18 mouse cellular contexts compared by ENCODE assay signal in genomic region chr15:37124299-37124698, GRCm38 (mm10).
DNase-seq lines count a peak whose midpoint lies in the region; ATAC-seq and TF ChIP-seq lines count a peak whose summit lies in the region.
"Had no signal": no experiment of that assay in that cellular context is flagged by ENCODE, and none has a peak within 500 bp of the region (broad histone marks: within the 10 kb centered on the region; RNA-seq: fewer than 3 reads in every experiment).

No protein-coding gene starts in this region.

- ATAC-seq in frontal cortex, adult (ENCODE audit: low TSS enrichment), result peak; percentile 89
- ATAC-seq in intestine, postnatal 0 days, result no peak
- ATAC-seq: forebrain, embryonic 15.5 days had no signal

- H3K9me3 ChIP-seq in CH12.LX (replicated peaks; ENCODE audit: low read length), result no peaks in the 10 kb centered on the region
- H3K9me3 ChIP-seq in intestine, postnatal 0 days (ENCODE audit: control insufficient read depth), result no peaks in the 10 kb centered on the region
- H3K9me3 ChIP-seq: embryonic facial prominence, embryonic 10.5 days; forebrain, embryonic 15.5 days; limb, embryonic 13.5 days; midbrain, embryonic 10.5 days; neural tube, embryonic 15.5 days had no signal

- H3K4me3 ChIP-seq in kidney, adult 2 months (ENCODE audit: insufficient read depth, low read depth, low read length), result no peak overlapping the region
- no peak overlapping the region for H3K4me3 ChIP-seq in CH12.LX (replicated peaks in 1 of 3; ENCODE audit: low read depth in 2 of 3, low read length in 2 of 3, poor library complexity in 1 of 3)
- H3K4me3 ChIP-seq in intestine, postnatal 0 days (ENCODE audit: low read depth, low read length), result no peak overlapping the region
- H3K4me3 ChIP-seq: embryonic facial prominence, embryonic 10.5 days; erythroblast, embryonic 14.5 days; forebrain, embryonic 15.5 days; limb, embryonic 13.5 days; midbrain, embryonic 10.5 days; neural tube, embryonic 15.5 days had no signal

- dilution Hi-C loops in CH12.LX (cut with MboI; ENCODE audit: extremely low pct_ligation_motif_present, extremely low pct_unique_long_range_greater_than_20kb, low sequenced_read_pairs), result no loop called here

- no peak for TF ChIP-seq POLR2A in kidney, adult 2 months (IDR thresholded peaks at IDR 0.05; ENCODE audit: low read depth, low read length)
- no peak for TF ChIP-seq POLR2A in CH12.LX (IDR thresholded peaks at IDR 0.05; ENCODE audit: low read depth, low read length)

- H3K27ac ChIP-seq in kidney, adult 2 months (ENCODE audit: insufficient read depth, low read depth, low read length), result no peak overlapping the region
- H3K27ac ChIP-seq in CH12.LX (ENCODE audit: insufficient read depth, low read depth), result no peak overlapping the region
- no peak overlapping the region for H3K27ac ChIP-seq in intestine, postnatal 0 days (ENCODE audit: low read depth, low read length)
- H3K27ac ChIP-seq: embryonic facial prominence, embryonic 10.5 days; forebrain, embryonic 15.5 days; limb, embryonic 13.5 days; midbrain, embryonic 10.5 days; neural tube, embryonic 15.5 days had no signal

- H3K36me3 ChIP-seq in kidney, adult 2 months (ENCODE audit: control insufficient read depth, insufficient read depth, low read length), result no peaks in the 10 kb centered on the region
- no peaks in the 10 kb centered on the region for H3K36me3 ChIP-seq in CH12.LX (replicated peaks in 1 of 2; ENCODE audit: control insufficient read depth in 1 of 2, insufficient read depth in 1 of 2, low read length in 1 of 2)
- no peaks in the 10 kb centered on the region for H3K36me3 ChIP-seq in intestine, postnatal 0 days (ENCODE audit: control insufficient read depth, insufficient read depth)
- H3K36me3 ChIP-seq: embryonic facial prominence, embryonic 10.5 days; forebrain, embryonic 15.5 days; limb, embryonic 13.5 days; midbrain, embryonic 10.5 days; neural tube, embryonic 15.5 days had no signal

- 57% methylated on average over 7 of the region's 7 CpGs for WGBS in kidney, adult 2 months
- 54% methylated on average over 7 of the region's 7 CpGs for WGBS in intestine, postnatal 0 days

- no peak overlapping the region for H3K4me2 ChIP-seq in CH12.LX (ENCODE audit: insufficient read depth, low read depth, poor library complexity, severe bottlenecking)
- H3K4me2 ChIP-seq in intestine, postnatal 0 days (replicated peaks; ENCODE audit: low read depth), result peak overlapping the region; percentile 35
- H3K4me2 ChIP-seq: forebrain, embryonic 15.5 days; heart, embryonic 11.5 days; limb, embryonic 13.5 days; neural tube, embryonic 15.5 days had no signal

- H3K79me2 ChIP-seq in CH12.LX (replicated peaks; ENCODE audit: control insufficient read depth, extremely low read depth, insufficient read depth, poor library complexity, severe bottlenecking), result no peaks in the 10 kb centered on the region

- H3K4me1 ChIP-seq in kidney, adult 2 months (ENCODE audit: control insufficient read depth, insufficient read depth, low read length), result no peaks in the 10 kb centered on the region
- H3K4me1 ChIP-seq in CH12.LX (ENCODE audit: control insufficient read depth in 1 of 2, insufficient read depth in 2 of 2), result peaks cover 8 to 10% of the 10 kb centered on the region in 2 experiments; a peak in 3 of 4 replicates
- no peaks in the 10 kb centered on the region for H3K4me1 ChIP-seq in intestine, postnatal 0 days (replicated peaks; ENCODE audit: control insufficient read depth, insufficient read depth, low read length)
- H3K4me1 ChIP-seq: embryonic facial prominence, embryonic 10.5 days; forebrain, embryonic 15.5 days; limb, embryonic 13.5 days; neural tube, embryonic 15.5 days had no signal

- TF ChIP-seq EP300 in CH12.LX (IDR thresholded peaks at IDR 0.05; ENCODE audit: low read length), result no peak

- no peak overlapping the region for H3K9ac ChIP-seq in CH12.LX (ENCODE audit: insufficient read depth, low read depth)
- H3K9ac ChIP-seq in intestine, postnatal 0 days (ENCODE audit: low read depth, low read length), result no peak overlapping the region
- H3K9ac ChIP-seq: forebrain, embryonic 15.5 days; limb, embryonic 13.5 days; neural tube, embryonic 15.5 days had no signal

- TF ChIP-seq CTCF in kidney, adult 2 months (conservative IDR thresholded peaks at IDR 0.05; ENCODE audit: insufficient read depth, insufficient read length, low read depth, low read length), result no peak
- TF ChIP-seq CTCF in CH12.LX (conservative IDR thresholded peaks at IDR 0.05 in 1 of 2, IDR thresholded peaks at IDR 0.05 in 1 of 2; ENCODE audit: low read depth in 2 of 2, low read length in 2 of 2), result no peak
- TF ChIP-seq CTCF in intestine, postnatal 0 days (IDR thresholded peaks at IDR 0.05; ENCODE audit: low read depth), result no peak

- TF ChIP-seq RAD21 in CH12.LX (IDR thresholded peaks at IDR 0.05; ENCODE audit: low read depth, low read length), result no peak

- no peak for DNase-seq in frontal cortex, postnatal 25 days (ENCODE audit: low spot score in 2 of 2)
- DNase-seq in kidney, postnatal 36 days, result peak; percentile 20 to 59
- DNase-seq in kidney, adult 2 months, result no peak
- no peak for DNase-seq in CH12.LX (ENCODE audit: extremely low read depth)
- DNase-seq in spleen, postnatal 4 days (ENCODE audit: low spot score in 2 of 2), result no peak
- DNase-seq: adrenal gland, adult 2 months; gastrocnemius, postnatal 10 days; lung, postnatal 36 days; retina, postnatal 1 day had no signal

- in situ Hi-C loops in CH12.LX (cut with MboI; ENCODE audit: low pct_ligation_motif_present, low pct_unique_long_range_greater_than_20kb, low sequenced_read_pairs), result loop anchor here (25.0 kb wide), 1 partner anchor 788 kb away; no protein-coding TSS in a partner anchor

- no peaks in the 10 kb centered on the region for H3K27me3 ChIP-seq in kidney, adult 2 months (replicated peaks; ENCODE audit: control insufficient read depth, insufficient read depth, low read length)
- no peaks in the 10 kb centered on the region for H3K27me3 ChIP-seq in CH12.LX (replicated peaks)
- no peaks in the 10 kb centered on the region for H3K27me3 ChIP-seq in intestine, postnatal 0 days (replicated peaks; ENCODE audit: control insufficient read depth, insufficient read depth, low read length)
- H3K27me3 ChIP-seq: forebrain, embryonic 15.5 days; limb, embryonic 13.5 days; neural tube, embryonic 15.5 days had no signal

TF ChIP-seq in CH12.LX, 34 proteins besides CTCF, POLR2A, EP300 and RAD21:
- TF ChIP-seq GABPA (IDR thresholded peaks at IDR 0.05; ENCODE audit: insufficient replicate concordance, low read depth, low read length), result no peak
- TF ChIP-seq MAX (IDR thresholded peaks at IDR 0.05; ENCODE audit: low read length), result peak; percentile 34; the same call in 1 of the 2 replicates

Comparison
In these comparisons a context has a peak if more than half of its experiments do, and no peak if none do; other contexts are left out.
1. DNase-seq: peak in kidney, postnatal 36 days (2 of 2); none in frontal cortex, postnatal 25 days (0 of 2), kidney, adult 2 months (single experiment), CH12.LX (single experiment) and spleen, postnatal 4 days (0 of 2).